Mouse (Mus musculus) testis, adult 2 months (tissue): ENCODE measurements around the gene Cmpk2.

ENCODE experiments used
- CTCF ChIP-seq: fragments of 200-500 bp; IDR thresholded peaks from 2 replicates; pipeline ENCODE4 v1.5.1; 2012; ENCODE audit warnings: low read depth, mild to moderate bottlenecking, inconsistent platforms, low read length, moderate library complexity; ENCODE audit not compliant: control insufficient read depth, insufficient read depth, insufficient replicate concordance
- POLR2A ChIP-seq: fragments of 200-500 bp; IDR thresholded peaks from 2 replicates; pipeline ENCODE4 v1.6.1; 2012; ENCODE audit warnings: low read depth, mild to moderate bottlenecking, inconsistent platforms, low read length, moderate library complexity; ENCODE audit not compliant: control insufficient read depth

GRCm38 (mm10) chr12:26525698-26526026, 56.7 kb downstream of the Cmpk2 start:
- no peak for TF ChIP-seq POLR2A
- no peak for TF ChIP-seq CTCF
